Mouse (Mus musculus) CD4-positive helper T cell, adult 2 months (primary cell): ENCODE data around the gene 1700028J19Rik.

Experiments used
- DNase-seq: peaks from one replicate; pipeline ENCODE4 v3.0.0-alpha.2; 2012; ENCODE audit warnings: low read depth, missing footprints, low spot score

1700028J19Rik gene

GRCm38 (mm10) chr7:44246055-44246983 is at the start of gene 1700028J19Rik, which contains the start of gene 2410002F23Rik:
Gene 1700028J19Rik, minus strand, starts transcription at chr7:44246695.
Gene 2410002F23Rik, plus strand, starts transcription at chr7:44246722.
- peak; percentile 91 for DNase-seq

GRCm38 (mm10) chr7:44291418-44291817 is 44.9 kb upstream of the 1700028J19Rik start:
- no peak for DNase-seq

DNA sequence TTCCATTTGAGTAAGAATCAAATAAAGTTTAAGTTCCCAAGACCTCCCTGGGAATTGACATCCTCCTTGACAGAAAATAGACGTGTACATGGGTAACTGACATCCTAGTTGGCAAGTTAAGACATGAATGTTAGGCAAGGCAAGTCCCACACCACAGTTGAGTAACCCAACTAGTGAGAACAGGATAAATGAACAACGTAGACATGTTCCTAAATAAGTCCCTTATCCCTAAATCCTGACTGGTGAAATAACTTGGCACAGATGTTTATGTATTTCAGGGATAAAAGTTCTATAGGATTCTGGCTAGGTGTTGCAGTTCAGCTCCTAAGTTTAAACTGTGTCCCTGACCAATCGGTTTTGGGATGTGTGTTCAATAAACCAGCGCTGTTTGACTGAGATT is 44.5 kb upstream of the 1700028J19Rik start:
- DNase-seq = no peak

- no peak for DNase-seq
Measured at GRCm38 (mm10) chr7:44287760-44288159, 41.3 kb upstream of the 1700028J19Rik start.

- no peak for DNase-seq
Measured at GRCm38 (mm10) chr7:44281586-44281985, 35.1 kb upstream of the 1700028J19Rik start.

DNA sequence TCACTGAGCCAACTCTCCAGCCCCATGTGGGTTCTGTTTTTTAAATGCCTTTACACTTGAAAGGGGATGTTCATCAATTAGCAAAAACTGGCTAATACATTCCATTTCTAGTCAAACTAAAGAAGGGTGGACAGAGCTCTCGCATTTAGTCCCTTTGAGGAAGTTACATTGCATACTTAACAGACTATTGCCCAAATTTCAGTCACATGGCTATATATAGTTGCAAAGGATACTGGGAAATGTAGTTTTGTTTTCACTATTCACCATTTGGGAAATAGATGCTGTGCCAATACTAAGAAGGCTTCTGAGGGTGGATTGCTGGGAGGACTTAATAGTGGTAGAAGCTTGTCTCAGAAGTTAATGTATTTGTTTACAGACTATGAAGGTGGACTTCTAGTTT is 34.5 kb upstream of the 1700028J19Rik start:
- DNase-seq = no peak

DNA sequence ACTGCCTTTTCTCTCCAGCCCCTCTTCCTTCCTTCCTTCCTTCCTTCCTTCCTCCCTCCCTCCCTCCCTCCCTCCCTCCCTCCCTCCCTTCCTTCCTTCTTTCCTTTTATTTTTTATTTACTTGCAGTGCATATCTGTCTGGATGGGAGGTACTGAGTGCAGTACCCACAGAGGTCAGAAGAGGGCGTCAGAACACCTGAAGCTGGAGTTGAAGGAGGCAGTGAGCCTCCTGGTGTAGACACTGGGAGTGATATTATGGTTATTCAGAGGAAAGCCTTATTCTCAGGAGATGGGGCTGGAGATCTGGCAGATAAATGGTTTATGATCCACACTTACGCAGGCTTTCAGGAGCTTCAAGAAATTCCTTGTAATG is 30.7 kb upstream of the 1700028J19Rik start:
- peak; percentile 36 for DNase-seq

DNA sequence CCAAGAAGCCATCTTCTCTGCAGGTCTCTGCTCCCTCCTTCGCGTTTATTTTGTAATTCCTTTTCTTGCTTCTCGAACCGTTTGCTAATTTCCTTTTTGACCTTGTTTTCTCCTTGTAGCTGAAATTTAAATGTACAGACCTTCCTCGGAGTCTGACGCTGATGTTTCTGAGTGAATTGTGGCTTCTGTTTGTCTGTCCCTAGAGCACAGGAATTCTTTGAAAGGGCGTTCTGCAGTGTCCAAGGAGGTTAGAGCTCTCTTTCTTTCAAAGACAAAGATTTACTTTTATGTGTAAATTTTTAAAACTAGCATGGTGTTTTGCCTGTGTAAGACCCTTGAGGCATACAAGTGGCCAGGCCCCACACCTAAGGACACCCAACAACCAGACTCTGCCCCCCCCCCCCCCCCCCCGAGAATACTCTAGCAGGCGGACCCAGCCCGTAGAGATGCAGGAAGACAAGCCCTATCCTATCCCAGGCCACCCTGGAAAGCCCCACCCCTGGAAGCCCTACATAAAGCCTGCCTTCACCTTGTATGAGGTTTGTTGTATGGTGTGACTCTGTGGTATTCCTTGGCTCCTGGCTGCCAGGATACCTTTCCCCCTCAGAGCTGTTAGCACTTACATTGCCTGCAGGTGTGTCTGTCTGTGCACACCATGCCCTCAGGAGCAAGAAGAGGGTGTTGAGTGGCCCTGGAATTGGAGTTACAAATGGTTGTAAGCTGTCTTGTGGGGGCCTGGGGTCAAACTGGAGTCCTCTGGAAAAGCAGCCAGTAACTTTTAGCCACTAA is 30.2 kb upstream of the 1700028J19Rik start:
- no peak for DNase-seq

GRCm38 (mm10) chr7:44275546-44275945 is 29.1 kb upstream of the 1700028J19Rik start:
- no peak for DNase-seq

DNA sequence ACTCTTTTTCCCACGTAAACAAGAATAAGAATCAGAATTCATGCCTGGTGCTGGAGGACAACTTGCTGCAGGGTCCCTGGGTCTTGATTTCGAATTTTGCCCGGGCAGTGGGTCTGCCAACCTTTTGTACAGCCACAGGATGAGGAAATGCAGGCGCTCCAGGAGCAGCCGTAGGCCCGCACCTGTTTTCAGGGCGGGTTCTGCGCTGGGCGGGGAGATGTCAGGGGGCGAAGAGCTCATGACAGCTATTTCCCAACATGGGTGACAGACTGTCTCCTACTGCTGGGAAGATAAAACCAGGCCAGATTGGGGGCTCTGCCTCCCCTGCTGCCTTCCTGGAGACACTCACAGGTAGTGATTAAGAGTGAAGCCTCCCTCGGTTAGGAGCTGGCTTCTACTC is 27.6 kb upstream of the 1700028J19Rik start:
- DNase-seq = no peak

DNA sequence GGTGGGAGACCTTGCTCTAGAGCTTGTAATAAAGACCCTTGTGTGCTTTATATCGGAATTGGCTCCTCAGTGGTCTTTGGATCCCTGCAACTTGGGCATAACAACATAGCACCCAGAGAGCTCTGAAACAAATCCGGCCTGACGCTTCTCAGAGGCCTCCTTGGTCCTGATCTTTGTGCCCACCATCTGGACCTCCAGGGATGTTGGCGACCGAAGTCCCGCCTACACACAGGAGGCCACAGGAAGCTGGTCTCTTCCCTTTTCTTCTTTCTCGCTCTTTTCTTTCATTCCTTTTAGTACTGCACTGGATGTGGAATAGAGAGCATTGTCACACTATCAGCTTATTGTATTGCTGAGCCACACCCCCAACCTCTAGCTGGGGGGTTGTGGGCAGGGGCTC is 27.0 kb upstream of the 1700028J19Rik start:
- no peak for DNase-seq

DNA sequence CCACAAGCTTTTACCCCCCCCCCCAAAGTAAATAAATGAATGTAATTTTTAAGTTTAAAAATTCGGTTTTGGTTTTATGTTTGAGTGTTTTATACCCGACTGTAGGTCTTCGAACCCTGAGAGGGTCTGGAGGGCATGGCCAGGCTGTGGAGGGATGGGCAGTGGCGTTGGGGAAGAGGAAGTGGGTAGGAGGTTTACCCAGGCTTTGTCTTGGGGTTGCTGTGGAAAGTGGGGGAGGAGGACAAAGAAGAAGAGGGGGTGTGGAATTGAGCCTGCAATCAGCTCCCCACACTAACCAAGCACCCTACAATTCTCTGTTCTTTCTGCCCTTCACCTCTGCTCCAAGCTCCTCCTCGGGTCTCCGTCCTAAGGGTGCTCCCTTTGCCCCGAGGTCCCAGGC is 26.1 kb upstream of the 1700028J19Rik start:
- DNase-seq = no peak

DNA sequence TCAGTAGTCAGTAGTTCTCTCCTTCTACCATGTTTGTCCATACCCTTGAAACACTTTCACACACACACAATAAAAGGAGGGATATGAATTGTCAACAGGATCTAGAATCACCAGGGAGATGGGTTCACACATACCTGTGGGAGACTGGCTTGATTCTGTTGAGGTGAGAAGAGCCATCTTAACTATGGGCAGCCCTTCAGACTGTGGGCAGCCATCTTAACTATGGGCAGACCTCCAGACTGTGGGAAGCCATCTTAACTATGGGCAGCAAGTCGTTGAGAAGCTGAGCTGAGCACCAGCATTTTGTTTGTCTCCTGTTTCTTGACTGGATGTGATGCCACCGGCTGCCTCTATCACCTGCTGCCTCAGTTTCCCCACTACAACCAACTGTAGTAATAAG is 24.8 kb upstream of the 1700028J19Rik start:
- DNase-seq = peak; percentile 25

DNA sequence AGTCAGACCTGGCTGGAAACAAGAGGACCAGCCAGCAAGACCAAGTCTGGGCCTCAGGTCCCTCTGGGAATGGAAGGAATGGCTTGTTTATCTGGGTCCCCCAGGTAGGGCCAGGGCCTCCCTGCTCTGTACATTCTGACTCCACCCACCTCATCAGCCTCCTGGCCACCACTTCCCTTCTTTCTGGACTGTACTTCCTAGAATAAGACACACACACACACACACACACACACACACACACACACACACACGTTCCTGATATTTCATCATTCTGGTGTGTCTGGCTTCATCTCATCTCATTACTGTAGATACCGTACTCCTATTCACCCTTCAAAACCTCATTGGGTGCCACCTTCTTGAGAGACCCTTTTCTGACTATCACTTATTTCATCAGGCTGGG is 22.9 kb upstream of the 1700028J19Rik start:
- no peak for DNase-seq

GRCm38 (mm10) chr7:44268117-44268516 is 21.6 kb upstream of the 1700028J19Rik start:
- no peak for DNase-seq

DNA sequence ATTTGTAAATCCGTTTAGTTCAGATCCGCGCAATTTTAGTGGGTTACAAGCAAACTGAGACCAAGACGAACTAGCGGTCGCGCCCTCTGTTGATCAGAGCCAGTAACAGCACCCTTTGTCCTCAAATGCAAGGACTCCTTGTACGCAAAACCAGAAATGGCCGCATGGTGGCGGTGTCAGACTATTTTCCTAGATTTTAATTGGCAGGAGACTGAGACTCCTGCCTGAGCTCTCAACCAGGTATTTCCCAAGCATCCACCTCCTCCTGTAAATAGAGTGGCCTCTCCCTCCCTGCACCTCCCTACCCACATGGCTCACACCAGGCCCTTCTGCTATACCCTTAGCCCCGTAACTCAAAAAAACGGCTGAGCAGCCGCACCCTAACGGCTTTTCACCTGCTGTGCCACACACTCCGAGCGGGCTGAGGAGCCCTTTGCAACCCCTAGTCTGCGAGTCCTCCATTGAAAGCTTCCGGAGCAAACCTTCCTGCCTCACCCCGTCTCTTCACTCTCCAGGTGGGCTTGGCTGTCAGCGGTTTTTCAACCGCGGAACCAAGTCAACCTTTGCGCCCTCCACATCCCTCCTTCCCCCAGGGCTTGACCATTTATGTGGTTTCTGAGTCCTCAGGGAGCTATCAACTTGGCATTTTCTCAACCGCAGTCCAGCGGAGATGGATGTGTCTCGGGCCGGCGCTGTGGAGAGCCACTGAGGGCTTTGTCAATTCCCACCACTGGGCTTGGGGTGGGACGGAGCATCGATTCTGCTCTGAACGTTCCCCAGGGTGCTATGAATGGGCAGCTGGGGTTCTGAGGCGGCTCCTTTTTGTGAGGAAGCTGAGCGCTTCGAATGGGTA is 16.5 kb upstream of the 1700028J19Rik start:
- peak; percentile 88 for DNase-seq

- no peak for DNase-seq
Measured at GRCm38 (mm10) chr7:44261147-44261546, 14.7 kb upstream of the 1700028J19Rik start, which contains the start of gene Gm15517. Gene Gm15517, plus strand, starts transcription at chr7:44261447.

DNA sequence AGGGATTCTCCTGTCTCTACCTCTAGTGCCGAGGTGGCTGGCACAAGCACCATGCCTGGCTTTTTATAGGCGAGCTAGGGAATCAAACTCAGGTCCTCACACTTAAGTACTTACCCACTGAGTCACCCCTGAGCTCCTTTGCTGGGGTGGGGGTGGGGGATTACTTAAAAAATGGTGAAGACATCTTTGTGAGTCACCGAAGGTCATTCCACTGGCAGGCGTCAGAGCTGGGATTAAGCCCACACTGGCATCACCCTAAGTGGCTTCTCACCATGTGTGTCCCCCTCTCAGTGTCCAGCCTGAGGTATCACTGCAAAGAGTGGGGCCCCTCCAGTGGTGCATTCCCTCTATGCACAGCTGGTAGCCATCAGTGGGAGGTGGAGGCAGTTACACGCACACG is 13.9 kb upstream of the 1700028J19Rik start:
- no peak for DNase-seq

DNA sequence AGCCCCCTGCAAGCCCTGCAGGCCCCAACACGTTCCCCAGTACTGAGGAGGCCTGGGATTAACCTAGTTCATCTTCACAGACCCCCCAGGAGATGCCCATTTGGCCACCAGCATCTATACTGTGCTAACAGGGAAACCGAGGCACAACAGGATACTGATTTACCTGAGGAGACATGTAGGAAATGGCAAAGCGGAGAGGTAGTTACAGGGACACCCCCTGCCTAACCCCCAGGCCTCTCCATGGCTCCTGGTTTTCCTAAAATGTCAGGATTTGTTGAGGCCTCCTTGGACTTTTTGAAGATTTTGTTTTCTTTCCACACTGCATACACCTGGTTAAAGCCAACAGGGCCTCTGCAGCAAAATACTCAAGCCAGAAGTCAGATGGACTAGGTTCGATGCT is 10.8 kb upstream of the 1700028J19Rik start, which contains the start of gene Acp4:
Gene Acp4 (minus strand): TSS at position 101 of the 400 bp plus-strand sequence.
- no peak for DNase-seq

GRCm38 (mm10) chr7:44254930-44255329 is 8.4 kb upstream of the 1700028J19Rik start:
- DNase-seq = no peak

DNA sequence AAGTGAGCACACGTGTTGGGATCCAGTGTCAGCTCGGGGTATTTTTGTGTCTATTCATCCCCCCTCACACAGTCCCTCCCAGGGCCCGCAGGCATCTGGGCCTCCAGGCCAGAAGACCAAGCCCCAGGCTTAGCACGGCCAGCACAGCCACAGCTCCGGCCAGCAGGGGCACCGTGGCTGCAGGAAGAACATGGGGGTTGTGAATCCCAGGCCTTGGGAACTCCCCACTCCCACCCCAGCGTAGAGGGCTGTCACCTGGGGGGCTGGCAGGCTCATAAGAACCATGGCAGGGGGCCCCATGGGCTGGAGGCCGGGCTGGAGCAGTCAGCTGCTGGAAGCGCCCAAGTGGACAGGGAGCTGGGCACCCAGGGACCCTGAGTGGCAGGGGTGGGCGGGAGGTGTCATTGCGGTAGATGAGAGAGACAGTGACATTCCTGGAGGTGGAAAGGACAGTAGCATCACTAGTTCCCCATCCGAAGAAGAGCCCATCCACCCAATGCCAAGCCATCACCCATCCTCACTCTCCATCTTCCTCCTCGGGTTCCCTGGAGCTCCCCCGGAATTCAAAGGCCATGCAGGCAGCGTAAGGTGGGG is 6.6 kb upstream of the 1700028J19Rik start:
- DNase-seq = no peak
